Mouse (Mus musculus) heart, embryonic 13.5 days (tissue): ENCODE results near the gene Sord. TPM values are rescaled to one million over a fixed set of nuclear protein-coding genes. Genes with fewer than 3 reads are reported as not detected.

ENCODE experiments used
- ATAC-seq: fragments of 200-750 bp; cut with Nextera tagmentation; 2 replicates; pipeline ENCODE4 v1.8.0; 2017; ENCODE audit warnings: moderate TSS enrichment; ENCODE audit not compliant: insufficient number of reproducible peaks, low FRiP score, low TSS enrichment; ENCODE audit errors: extremely low read depth
- H3K27ac ChIP-seq: fragments of 300-500 bp; sonication (generic); replicated peaks from 2 replicates; pipeline ENCODE4 v1.5.1; 2015; ENCODE audit warnings: moderate library complexity, mild to moderate bottlenecking, inconsistent platforms
- H3K27me3 ChIP-seq: fragments of 300-500 bp; sonication (generic); replicated peaks from 2 replicates; pipeline ENCODE4 v1.6.1; 2015; ENCODE audit warnings: mild to moderate bottlenecking, inconsistent platforms
- H3K36me3 ChIP-seq: fragments of 300-500 bp; sonication (generic); 2 replicates; pipeline ENCODE4 v1.6.1; 2015; ENCODE audit warnings: mild to moderate bottlenecking, inconsistent platforms
- H3K4me1 ChIP-seq: fragments of 300-500 bp; sonication (generic); 2 replicates; pipeline ENCODE4 v1.6.1; 2015; ENCODE audit warnings: inconsistent platforms
- H3K4me2 ChIP-seq: fragments of 300-500 bp; sonication (generic); 2 replicates; pipeline ENCODE4 v1.6.1; 2015; ENCODE audit warnings: inconsistent platforms, mild to moderate bottlenecking, moderate library complexity
- H3K4me3 ChIP-seq: fragments of 300-500 bp; sonication (generic); 2 replicates; pipeline ENCODE4 v1.5.1; 2015; ENCODE audit warnings: moderate library complexity, mild to moderate bottlenecking, inconsistent platforms
- H3K9ac ChIP-seq: fragments of 300-500 bp; sonication (generic); 2 replicates; pipeline ENCODE4 v1.6.1; 2015; ENCODE audit warnings: inconsistent platforms, mild to moderate bottlenecking, moderate library complexity
- H3K9me3 ChIP-seq: fragments of 300-500 bp; sonication (generic); 2 replicates; pipeline ENCODE4 v1.6.1; 2016; ENCODE audit warnings: inconsistent platforms
- WGBS: fragments of 180-500 bp; shearing (Covaris S2); methylation state at CpG from one replicate; pipeline ENCODE4 v1.1.7; 2015; ENCODE audit warnings: mixed read lengths; 5-methylcytosine and 5-hydroxymethylcytosine counted together
- polyA plus RNA-seq: library from polyadenylated mRNA; unstranded; fragments of >200 nt; fragmentation: Nextera tagmentation; extraction: Ambion mirVana; gene quantifications from 2 replicates; pipeline ENCODE4 v1.2.1, GENCODE M21; 2015

The Sord gene
- polyA plus RNA-seq, 1 experiment from 2014 or later = 51.3 TPM

GRCm38 (mm10) chr2:122304544-122304943 is 70.0 kb downstream of the Sord start:
- ATAC-seq = no peak
- H3K27me3 ChIP-seq = peaks cover 98% of the 10 kb centered on the region
- no peak overlapping the region for H3K4me3 ChIP-seq
- H3K4me1 ChIP-seq = peaks cover 24% of the 10 kb centered on the region
- no peak overlapping the region for H3K9ac ChIP-seq
- no peak overlapping the region for H3K4me2 ChIP-seq
- no peaks in the 10 kb centered on the region for H3K36me3 ChIP-seq
- 79% methylated on average over 6 of the region's 6 CpGs for WGBS
- no peaks in the 10 kb centered on the region for H3K9me3 ChIP-seq
- H3K27ac ChIP-seq = no peak overlapping the region

GRCm38 (mm10) chr2:122305097-122305892 is 70.7 kb downstream of the Sord start:
- Histone ChIP-seq H3K4me1 (peaks cover 21% of the 10 kb centered on the region), H3K9me3 (no peaks in the 10 kb centered on the region), H3K9ac (no peak overlapping the region), H3K36me3 (no peaks in the 10 kb centered on the region), H3K4me2 (no peak overlapping the region), H3K4me3 (no peak overlapping the region), H3K27ac (no peak overlapping the region), H3K27me3 (peaks cover 97% of the 10 kb centered on the region)
- no peak for ATAC-seq
- WGBS = 77% methylated on average over 16 of the region's 16 CpGs

- H3K36me3 ChIP-seq = no peaks in the 10 kb centered on the region
- H3K27me3 ChIP-seq = peaks cover 97% of the 10 kb centered on the region
- H3K9me3 ChIP-seq = no peaks in the 10 kb centered on the region
- peaks cover 12% of the 10 kb centered on the region for H3K4me1 ChIP-seq
- WGBS = 51% methylated on average over 4 of the region's 4 CpGs
- no peak overlapping the region for H3K27ac ChIP-seq
- no peak overlapping the region for H3K4me3 ChIP-seq
- H3K4me2 ChIP-seq = no peak overlapping the region
- H3K9ac ChIP-seq = no peak overlapping the region
- no peak; the same call in 1 of the 2 replicates for ATAC-seq
These were observed 71.6 kb downstream of the Sord start for GRCm38 (mm10) chr2:122306184-122306583.

GRCm38 (mm10) chr2:122309647-122310046 is 75.1 kb downstream of the Sord start:
- no peak for ATAC-seq
- Histone ChIP-seq H3K27me3 (peaks cover 98% of the 10 kb centered on the region), H3K36me3 (no peaks in the 10 kb centered on the region), H3K4me2 (no peak overlapping the region), H3K27ac (no peak overlapping the region), H3K4me1 (peaks cover 10% of the 10 kb centered on the region), H3K9ac (no peak overlapping the region), H3K4me3 (no peak overlapping the region), H3K9me3 (no peaks in the 10 kb centered on the region)
- WGBS = 40% methylated on average over 3 of the region's 3 CpGs

GRCm38 (mm10) chr2:122311561-122311960 is 77.0 kb downstream of the Sord start:
- Histone ChIP-seq H3K4me2 (no peak overlapping the region), H3K9ac (no peak overlapping the region), H3K4me3 (no peak overlapping the region), H3K9me3 (no peaks in the 10 kb centered on the region), H3K4me1 (peaks cover 10% of the 10 kb centered on the region), H3K27ac (no peak overlapping the region), H3K36me3 (no peaks in the 10 kb centered on the region), H3K27me3 (peaks cover 98% of the 10 kb centered on the region)
- WGBS = 43% methylated on average over 2 of the region's 2 CpGs
- no peak for ATAC-seq

- Histone ChIP-seq H3K4me1 (peaks cover 10% of the 10 kb centered on the region), H3K9ac (no peak overlapping the region), H3K4me3 (peak overlapping the region; percentile 40), H3K4me2 (peak overlapping the region; percentile 66), H3K9me3 (no peaks in the 10 kb centered on the region), H3K36me3 (no peaks in the 10 kb centered on the region), H3K27me3 (peaks cover 98% of the 10 kb centered on the region), H3K27ac (no peak overlapping the region)
- 3% methylated on average over 27 of the region's 27 CpGs for WGBS
- ATAC-seq = no peak
These were observed 78.3 kb downstream of the Sord start for GRCm38 (mm10) chr2:122312722-122313417.

GRCm38 (mm10) chr2:122313536-122313935 is 79.0 kb downstream of the Sord start, which contains the start of gene Duoxa1:
Gene Duoxa1, minus strand, starts transcription at chr2:122313730.
- 0 out of 2 replicates have a peak within 1 kb of the TSS, but pooled peaks have one; percentile 50 for H3K9ac ChIP-seq
- ATAC-seq = no peak

More at GRCm38 (mm10) chr2:122313536-122313935, 79.0 kb downstream of the Sord start, which contains the start of gene Duoxa1:
- WGBS = 2% methylated on average over 24 of the region's 24 CpGs
- H3K27ac ChIP-seq = no peak within 1 kb of the TSS
- H3K4me2 ChIP-seq = peak within 1 kb of the TSS; percentile 66
- H3K27me3 ChIP-seq = peaks cover 99% of the 10 kb centered on the region
- peaks cover 10% of the 10 kb centered on the region for H3K4me1 ChIP-seq
- no peaks in the 10 kb centered on the region for H3K9me3 ChIP-seq
- no peaks in the 10 kb centered on the region for H3K36me3 ChIP-seq
- H3K4me3 ChIP-seq = peak within 1 kb of the TSS; percentile 40

Other genes starting within 250 kb of the Sord start
- gene Eif3j1, start 206.2 kb upstream of the Sord start, polyA plus RNA-seq = 10.2 and 11.4 TPM in 2 replicates
- gene Spg11, start 116.4 kb upstream of the Sord start, polyA plus RNA-seq = 4.7 and 4.9 TPM in 2 replicates
- 268 and 284 TPM in 2 replicates for gene B2m, start 87.1 kb upstream of the Sord start, polyA plus RNA-seq
- 0.14 TPM in 1 of 2 replicates, not detected in the other for gene Trim69, start 74.0 kb upstream of the Sord start, polyA plus RNA-seq
- gene Patl2, start 48.6 kb upstream of the Sord start, polyA plus RNA-seq = not detected in 2 replicates
- not detected in 2 replicates for gene Terb2, start 48.5 kb upstream of the Sord start, polyA plus RNA-seq
- gene Duox2, start 63.7 kb downstream of the Sord start, polyA plus RNA-seq = 0.06 and 0.17 TPM in 2 replicates
- gene Duoxa2, start 64.2 kb downstream of the Sord start, polyA plus RNA-seq = not detected in 2 replicates
- gene Duoxa1, start 79.0 kb downstream of the Sord start, polyA plus RNA-seq = 0.09 TPM in 1 of 2 replicates, not detected in the other
- 0.03 TPM in 1 of 2 replicates, not detected in the other for gene Duox1, start 80.9 kb downstream of the Sord start, polyA plus RNA-seq
- gene Shf, start 134.4 kb downstream of the Sord start, polyA plus RNA-seq = 1.8 and 2.3 TPM in 2 replicates
- gene Slc28a2, start 191.7 kb downstream of the Sord start, polyA plus RNA-seq = 0.17 and 0.48 TPM in 2 replicates